Mouse (Mus musculus): ENCODE measurements around the gene Filip1.

- TF ChIP-seq POLR2A (IDR thresholded peaks at IDR 0.05; ENCODE audit: extremely low read depth, insufficient read depth, low read length) (no peak), CTCF (IDR thresholded peaks at IDR 0.05; ENCODE audit: extremely low read depth, insufficient read depth, low read length) (no peak)
Observed at GRCm38 (mm10) chr9:79976789-79977188, 35.9 kb downstream of the Filip1 start.
